Mouse (Mus musculus) MEL (cell line): Measurements from ENCODE around the gene Thada. TPM values are rescaled to one million over a fixed set of nuclear protein-coding genes. Genes with fewer than 3 reads are reported as not detected.

ENCODE experiments used
- DNase-seq: peaks from one replicate; pipeline ENCODE4 v3.0.0; 2011; ENCODE audit warnings: low read depth, low spot score
- H3K27ac ChIP-seq: 2 replicates; pipeline ENCODE4 v1.5.1; 2012; ENCODE audit warnings: low read depth, mild to moderate bottlenecking, control low read depth, low read length, moderate library complexity; ENCODE audit not compliant: control insufficient read depth
- H3K27me3 ChIP-seq, 2 experiments: fragments of 150-350 bp in 1 of 2; sonication (generic) in 1 of 2; 2 replicates each; pipeline ENCODE4 v1.6.1; 2012; ENCODE audit warnings: low read length in 2 of 2, mild to moderate bottlenecking in 2 of 2, improper control_type of control experiment in 1 of 2, moderate library complexity in 1 of 2; ENCODE audit not compliant: insufficient read depth in 2 of 2, control insufficient read depth in 1 of 2
- H3K36me3 ChIP-seq, 2 experiments: 2 replicates each; pipeline ENCODE4 v1.6.1; 2012 to 2014; ENCODE audit warnings: low read length in 2 of 2, improper control_type of control experiment in 1 of 2, inconsistent platforms in 1 of 2, mild to moderate bottlenecking in 1 of 2; ENCODE audit not compliant: insufficient read depth in 2 of 2, control insufficient read depth in 1 of 2
- H3K4me1 ChIP-seq, 2 experiments: fragments of 150-350 bp in 1 of 2; sonication (generic) in 1 of 2; 2 replicates each; pipeline ENCODE4 v1.6.1; 2012; ENCODE audit warnings: low read length in 2 of 2, improper control_type of control experiment in 1 of 2, mild to moderate bottlenecking in 1 of 2; ENCODE audit not compliant: insufficient read depth in 2 of 2, control insufficient read depth in 1 of 2
- H3K4me3 ChIP-seq, 2 experiments: fragments of 150-350 bp in 1 of 2; sonication (generic) in 1 of 2; 2 replicates each; pipeline ENCODE4 v1.5.1; 2012; ENCODE audit warnings: low read depth in 2 of 2, low read length in 2 of 2, mild to moderate bottlenecking in 2 of 2, moderate library complexity in 2 of 2, control low read depth in 1 of 2, improper control_type of control experiment in 1 of 2; ENCODE audit not compliant: control insufficient read depth in 1 of 2, insufficient read depth in 1 of 2
- H3K79me2 ChIP-seq: 2 replicates; pipeline ENCODE4 v1.6.1; 2012; ENCODE audit warnings: mild to moderate bottlenecking, low read length, moderate library complexity; ENCODE audit not compliant: control insufficient read depth, poor library complexity, insufficient read depth
- H3K9ac ChIP-seq: 2 replicates; pipeline ENCODE4 v1.6.1; 2012; ENCODE audit warnings: low read depth, mild to moderate bottlenecking, control low read depth, low read length, moderate library complexity; ENCODE audit not compliant: control insufficient read depth, poor library complexity, severe bottlenecking
- H3K9me3 ChIP-seq: fragments of 150-350 bp; sonication (generic); replicated peaks from 2 replicates; pipeline ENCODE4 v1.6.1; 2012; ENCODE audit warnings: mild to moderate bottlenecking, low read length, improper control_type of control experiment, moderate library complexity; ENCODE audit not compliant: insufficient read depth
- CHD1 ChIP-seq: IDR thresholded peaks from 2 replicates; pipeline ENCODE4 v1.6.1; 2012; ENCODE audit warnings: low read depth, mild to moderate bottlenecking, inconsistent platforms, low read length, improper control_type of control experiment
- CTCF ChIP-seq, 3 experiments: IDR thresholded peaks in 2 of 3; conservative IDR thresholded peaks in 1 of 3; 2 replicates each; pipeline ENCODE4 v1.5.1; 2011 to 2012; ENCODE audit warnings: low read length in 3 of 3, low read depth in 2 of 3, mild to moderate bottlenecking in 2 of 3, improper control_type of control experiment in 1 of 3, inconsistent platforms in 1 of 3, mixed read lengths in 1 of 3, moderate library complexity in 1 of 3; ENCODE audit not compliant: control insufficient read depth in 1 of 3, insufficient read depth in 1 of 3, poor library complexity in 1 of 3, severe bottlenecking in 1 of 3
- E2F4 ChIP-seq: IDR thresholded peaks from 2 replicates; pipeline ENCODE4 v1.6.1; 2011; ENCODE audit warnings: low read depth, low read length, improper control_type of control experiment, borderline replicate concordance
- ELF1 ChIP-seq: IDR thresholded peaks from 2 replicates; pipeline ENCODE4 v1.6.1; 2014; ENCODE audit warnings: low read depth, mild to moderate bottlenecking, inconsistent platforms, low read length, improper control_type of control experiment, moderate library complexity
- GABPA ChIP-seq: IDR thresholded peaks from 2 replicates; pipeline ENCODE4 v1.6.1; 2012; ENCODE audit warnings: low read depth, mild to moderate bottlenecking, inconsistent platforms, low read length, improper control_type of control experiment, moderate library complexity
- HCFC1 ChIP-seq: IDR thresholded peaks from 2 replicates; pipeline ENCODE4 v1.6.1; 2012; ENCODE audit warnings: low read depth, mild to moderate bottlenecking, inconsistent platforms, low read length, improper control_type of control experiment, moderate library complexity
- JUND ChIP-seq: IDR thresholded peaks from 2 replicates; pipeline ENCODE4 v1.6.1; 2011; ENCODE audit warnings: low read depth, mild to moderate bottlenecking, improper control_type of control experiment, low read length
- MAZ ChIP-seq: IDR thresholded peaks from 2 replicates; pipeline ENCODE4 v1.6.1; 2012; ENCODE audit warnings: low read depth, mild to moderate bottlenecking, inconsistent platforms, low read length, improper control_type of control experiment
- MEF2A ChIP-seq: IDR thresholded peaks from 2 replicates; pipeline ENCODE4 v1.6.1; 2014; ENCODE audit warnings: low read depth, mild to moderate bottlenecking, inconsistent platforms, low read length, improper control_type of control experiment; ENCODE audit not compliant: poor library complexity, insufficient replicate concordance, severe bottlenecking; ENCODE audit errors: extremely low read depth
- MYB ChIP-seq: IDR thresholded peaks from 2 replicates; pipeline ENCODE4 v1.6.1; 2011; ENCODE audit warnings: mild to moderate bottlenecking, low read depth, low read length, improper control_type of control experiment
- MYC ChIP-seq: IDR thresholded peaks from 2 replicates; pipeline ENCODE4 v1.6.1; 2011; ENCODE audit warnings: low read depth, mild to moderate bottlenecking, low read length, improper control_type of control experiment, moderate library complexity
- NELFE ChIP-seq: IDR thresholded peaks from 2 replicates; pipeline ENCODE4 v1.6.1; 2011; ENCODE audit warnings: low read depth, low read length, improper control_type of control experiment
- POLR2A ChIP-seq, 2 experiments: IDR thresholded peaks; 2 replicates each; pipeline ENCODE4 v1.6.1; 2011 to 2012; ENCODE audit warnings: low read length in 2 of 2, mild to moderate bottlenecking in 2 of 2, control low read depth in 1 of 2, improper control_type of control experiment in 1 of 2, low read depth in 1 of 2, moderate library complexity in 1 of 2; ENCODE audit not compliant: control insufficient read depth in 1 of 2, insufficient read depth in 1 of 2, poor library complexity in 1 of 2
- POLR2AphosphoS2 ChIP-seq: IDR thresholded peaks from 2 replicates; pipeline ENCODE4 v1.6.1; 2011; ENCODE audit warnings: low read length, improper control_type of control experiment
- SMC3 ChIP-seq: IDR thresholded peaks from 2 replicates; pipeline ENCODE4 v1.6.1; 2011; ENCODE audit warnings: low read depth, low read length, improper control_type of control experiment
- TAL1 ChIP-seq: IDR thresholded peaks from 2 replicates; pipeline ENCODE4 v1.6.1; 2012; ENCODE audit warnings: mild to moderate bottlenecking, inconsistent platforms, low read length, moderate library complexity, mixed read lengths
- TBP ChIP-seq: IDR thresholded peaks from 2 replicates; pipeline ENCODE4 v1.8.0; 2011; ENCODE audit warnings: low read depth, low read length, improper control_type of control experiment
- TCF12 ChIP-seq: IDR thresholded peaks from 2 replicates; pipeline ENCODE4 v1.6.1; 2014; ENCODE audit warnings: low read depth, mild to moderate bottlenecking, inconsistent platforms, low read length, improper control_type of control experiment, moderate library complexity
- UBTF ChIP-seq: IDR thresholded peaks from 2 replicates; pipeline ENCODE4 v1.6.1; 2012; ENCODE audit warnings: low read depth, mild to moderate bottlenecking, inconsistent platforms, low read length, improper control_type of control experiment, moderate library complexity, borderline replicate concordance; ENCODE audit not compliant: insufficient read depth
- USF1 ChIP-seq: IDR thresholded peaks from 2 replicates; pipeline ENCODE4 v1.6.1; 2014; ENCODE audit warnings: low read depth, mild to moderate bottlenecking, inconsistent platforms, low read length, improper control_type of control experiment, moderate library complexity
- ZNF384 ChIP-seq: IDR thresholded peaks from 2 replicates; pipeline ENCODE4 v1.6.1; 2012; ENCODE audit warnings: low read depth, mild to moderate bottlenecking, inconsistent platforms, low read length, improper control_type of control experiment
- polyA plus RNA-seq, 2 experiments: library from polyadenylated mRNA; stranded (reverse) in 1 of 2; unstranded in 1 of 2; fragments of >175 nt in 1 of 2; fragments of >200 nt in 1 of 2; gene quantifications; 2 replicates each; pipeline versions ENCODE4 v1.2.1 to v1.2.4; 2012; ENCODE audit warnings: low replicate concordance in 2 of 2, low read depth in 1 of 2; ENCODE audit not compliant: insufficient read length in 2 of 2, insufficient read depth in 1 of 2, missing spikeins in 1 of 2
- total RNA-seq: library from RNA; depleted of rRNA; stranded (reverse); fragments of 300-350 nt; gene quantifications from 2 replicates; pipeline ENCODE4 v1.2.3, GENCODE M21; 2012

Gene Thada
- total and polyA plus RNA-seq, 3 experiments, result 19.8 to 20.6 TPM; not detected in 1

- no peak overlapping the region for H3K27ac ChIP-seq
- no peak overlapping the region for H3K4me3 ChIP-seq
These were observed 268.1 kb downstream of the Thada start for GRCm38 (mm10) chr17:84197912-84198344.

GRCm38 (mm10) chr17:84196329-84196728 lies 269.7 kb downstream of the Thada start:
- H3K36me3 ChIP-seq, result no peaks in the 10 kb centered on the region; a peak in 1 of 4 replicates
- H3K9me3 ChIP-seq, result no peaks in the 10 kb centered on the region
- no peak for DNase-seq
- TF ChIP-seq SMC3 (no peak), TCF12 (no peak), MEF2A (no peak), HCFC1 (no peak), MYC (no peak), NELFE (no peak), ELF1 (no peak), UBTF (no peak), CHD1 (no peak), MAZ (no peak), POLR2A (IDR thresholded peaks at IDR 0.05; ENCODE audit: control insufficient read depth in 1 of 2, insufficient read depth in 1 of 2, low read depth in 1 of 2, low read length in 2 of 2, poor library complexity in 1 of 2) (no peak), TAL1 (no peak), JUND (no peak), ZNF384 (no peak), TBP (no peak), USF1 (no peak)
- H3K27me3 ChIP-seq, result no peaks in the 10 kb centered on the region
- H3K9ac ChIP-seq, result no peak overlapping the region
- no peaks in the 10 kb centered on the region for H3K4me1 ChIP-seq
- no peak overlapping the region for H3K27ac ChIP-seq
- no peak overlapping the region for H3K4me3 ChIP-seq
- no peaks in the 10 kb centered on the region for H3K79me2 ChIP-seq

More at GRCm38 (mm10) chr17:84197912-84198344, 268.1 kb downstream of the Thada start:
- H3K9me3 ChIP-seq, result no peaks in the 10 kb centered on the region
- no peaks in the 10 kb centered on the region; a peak in 1 of 4 replicates for H3K36me3 ChIP-seq
- no peaks in the 10 kb centered on the region for H3K4me1 ChIP-seq
- no peaks in the 10 kb centered on the region for H3K27me3 ChIP-seq
- no peaks in the 10 kb centered on the region for H3K79me2 ChIP-seq
- no peak for DNase-seq
- no peak overlapping the region for H3K9ac ChIP-seq
- TF ChIP-seq CTCF (IDR thresholded peaks at IDR 0.05 in 2 of 3, conservative IDR thresholded peaks at IDR 0.05 in 1 of 3; ENCODE audit: control insufficient read depth in 1 of 3, insufficient read depth in 1 of 3, low read depth in 2 of 3, low read length in 3 of 3, poor library complexity in 1 of 3, severe bottlenecking in 1 of 3), result no peak
- no peak for TF ChIP-seq HCFC1
- TF ChIP-seq GABPA, result no peak
- TF ChIP-seq JUND, result no peak
- TF ChIP-seq E2F4, result no peak
- TF ChIP-seq POLR2AphosphoS2, result no peak
- no peak for TF ChIP-seq MYB
- TF ChIP-seq CHD1, result no peak
- TF ChIP-seq, all 39 proteins: peak for 0
